Mouse (Mus musculus): ENCODE data around the gene Coro1c.
"Not testable (repeated sequence)": the region's sequence is repeated elsewhere in the genome, so short reads cannot be mapped to it uniquely, and the experiment has no call there.

Coro1c gene

DNA sequence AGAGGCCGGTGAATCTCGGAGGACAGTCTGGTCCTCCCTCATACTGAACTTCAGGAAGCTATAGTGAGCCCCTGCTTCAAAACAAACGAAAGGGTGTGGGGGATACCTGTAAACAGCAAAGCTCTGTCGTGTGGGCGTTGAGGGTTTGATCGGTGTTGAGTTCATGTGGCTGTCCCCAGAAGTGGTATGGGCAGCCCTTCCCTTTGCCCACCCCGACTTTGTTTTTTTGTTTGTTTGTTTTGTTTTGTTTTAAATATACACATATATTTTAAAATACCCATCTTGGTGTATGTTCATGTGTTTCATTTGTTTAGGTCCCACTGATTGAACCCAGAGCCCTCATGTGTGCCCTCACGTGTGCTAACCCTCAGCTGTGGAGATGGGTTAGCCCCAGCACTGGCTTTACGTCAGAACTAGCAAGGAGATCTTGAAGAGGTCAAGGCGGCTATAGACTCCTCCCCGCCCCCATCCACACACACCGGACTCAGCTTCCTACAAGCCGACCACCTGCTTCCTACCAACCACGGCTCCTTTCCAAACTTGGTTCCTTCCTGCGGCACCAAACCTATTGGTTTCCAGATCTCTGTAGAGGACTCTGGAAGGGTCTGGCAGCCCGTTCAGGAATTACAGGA is 75.1 kb downstream of the Coro1c start:
- no peak for ATAC-seq (ENCODE audit: insufficient number of reproducible peaks, low FRiP score, low TSS enrichment)

DNA sequence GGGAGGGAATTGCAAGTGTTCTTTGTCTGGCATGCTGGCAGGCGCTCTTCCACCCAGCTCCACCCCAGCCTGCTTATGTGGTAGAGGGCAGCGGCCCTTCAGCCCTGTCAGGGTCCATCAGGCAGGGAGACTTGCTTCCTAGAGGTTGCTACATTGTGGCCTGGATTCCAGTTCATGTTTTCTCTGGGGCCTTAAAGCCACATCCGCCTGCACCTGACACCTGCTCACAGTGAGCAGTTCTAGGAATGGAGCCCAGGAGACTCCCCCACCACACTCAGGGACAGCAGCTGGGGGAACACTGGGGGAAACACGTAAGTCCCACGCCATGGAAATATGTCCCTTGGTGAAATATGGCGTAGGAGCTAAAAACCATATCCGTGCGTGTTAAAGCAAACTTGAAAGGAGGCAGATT is 76.1 kb downstream of the Coro1c start, which contains the start of gene Selplg:
Gene Selplg, minus strand, starts transcription at position 155 of the 412 bp plus-strand sequence.
- no peak for ATAC-seq (ENCODE audit: insufficient number of reproducible peaks, low FRiP score, low TSS enrichment)

- ATAC-seq (ENCODE audit: insufficient number of reproducible peaks, low FRiP score, low TSS enrichment), result no peak
These were observed 76.8 kb downstream of the Coro1c start for GRCm38 (mm10) chr5:113831741-113832140.

DNA sequence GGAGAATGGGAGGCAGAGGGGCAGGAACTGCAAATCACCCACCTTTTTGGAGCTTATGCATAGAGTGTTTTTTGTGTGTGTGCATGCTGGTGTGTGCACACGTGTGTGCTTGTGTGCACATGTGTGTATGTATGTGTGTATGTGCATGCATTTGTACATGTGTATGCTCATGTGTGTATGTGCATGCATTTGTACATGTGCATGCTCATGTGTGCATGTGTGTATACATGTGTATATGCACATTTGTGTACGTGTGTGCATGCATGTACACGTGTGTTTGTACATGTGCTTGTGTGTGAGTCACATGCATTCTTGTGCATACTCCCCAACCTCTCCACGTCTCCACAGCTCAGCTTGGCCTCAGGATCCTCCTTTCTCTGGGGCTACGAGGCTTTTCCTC is 77.8 kb downstream of the Coro1c start:
- no peak for ATAC-seq (ENCODE audit: insufficient number of reproducible peaks, low FRiP score, low TSS enrichment)

DNA sequence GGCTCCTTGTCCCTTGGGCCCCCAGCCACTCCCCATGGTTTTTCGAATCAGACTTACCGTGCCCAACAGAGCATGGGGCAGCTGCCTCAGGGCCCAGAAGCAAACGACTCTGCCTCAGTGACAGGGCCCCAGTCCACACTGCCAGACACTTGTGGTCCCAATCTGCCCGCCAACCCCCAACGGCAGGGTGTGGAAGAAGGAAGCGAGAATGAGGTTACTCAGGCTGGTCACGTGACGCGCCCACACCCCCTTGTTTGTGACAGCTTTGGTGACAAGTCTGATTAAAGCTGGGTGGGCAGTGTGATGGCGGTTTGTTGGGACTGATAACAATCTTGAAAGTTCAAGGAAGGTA is 78.3 kb downstream of the Coro1c start:
- ATAC-seq (ENCODE audit: insufficient number of reproducible peaks, low FRiP score, low TSS enrichment), result no peak

- ATAC-seq (ENCODE audit: insufficient number of reproducible peaks, low FRiP score, low TSS enrichment), result no peak
These were observed 78.8 kb downstream of the Coro1c start for GRCm38 (mm10) chr5:113829566-113830291.

DNA sequence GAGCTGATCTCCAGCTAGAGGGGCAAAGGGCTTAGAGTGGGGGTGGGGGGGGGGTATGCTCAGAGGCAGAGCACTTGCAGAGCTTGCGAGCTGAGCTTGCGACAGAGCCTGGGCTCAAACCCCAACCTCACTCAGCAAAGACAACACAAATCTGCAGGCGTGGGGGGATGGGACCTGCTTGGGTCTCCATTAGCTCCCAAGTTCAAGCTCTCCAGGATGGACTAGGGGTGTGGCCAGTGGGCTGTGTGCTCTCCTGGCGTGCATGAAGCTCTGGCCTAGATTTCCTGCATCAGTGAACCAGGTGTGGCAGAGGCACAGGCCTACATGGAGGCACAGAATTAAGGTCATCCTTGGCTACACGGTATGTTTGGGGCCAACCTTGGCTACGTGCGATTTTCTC is 80.1 kb downstream of the Coro1c start:
- no peak for ATAC-seq (ENCODE audit: insufficient number of reproducible peaks, low FRiP score, low TSS enrichment)

- no peak for ATAC-seq (ENCODE audit: insufficient number of reproducible peaks, low FRiP score, low TSS enrichment)
These were observed 80.6 kb downstream of the Coro1c start for GRCm38 (mm10) chr5:113827991-113828411.

GRCm38 (mm10) chr5:113826619-113827018 is 81.9 kb downstream of the Coro1c start:
- ATAC-seq (ENCODE audit: insufficient number of reproducible peaks, low FRiP score, low TSS enrichment), result no peak

DNA sequence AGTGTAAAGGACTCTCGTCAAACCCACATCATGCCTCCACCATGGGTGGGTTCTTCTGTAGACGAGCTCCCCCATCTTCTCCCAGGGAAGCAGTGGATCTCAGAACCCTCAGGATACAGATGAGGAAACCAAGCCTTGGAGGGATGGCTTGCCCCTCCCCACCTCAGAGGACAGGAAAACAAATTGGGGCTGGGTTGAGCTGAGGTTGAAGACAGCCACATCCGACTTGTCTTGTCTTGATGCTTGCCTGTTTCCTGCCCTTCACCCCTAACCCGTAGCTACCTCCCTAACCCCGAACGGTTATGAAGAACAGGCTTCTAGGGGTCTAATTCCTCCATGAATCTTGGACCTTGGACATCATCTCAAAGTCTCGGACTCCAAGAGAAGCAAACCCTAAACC is 83.0 kb downstream of the Coro1c start:
- no peak for ATAC-seq (ENCODE audit: insufficient number of reproducible peaks, low FRiP score, low TSS enrichment)

- no peak for ATAC-seq (ENCODE audit: insufficient number of reproducible peaks, low FRiP score, low TSS enrichment)
These were observed 84.3 kb downstream of the Coro1c start for GRCm38 (mm10) chr5:113824228-113824627.

- no peak for ATAC-seq (ENCODE audit: insufficient number of reproducible peaks, low FRiP score, low TSS enrichment)
These were observed 90.0 kb downstream of the Coro1c start for GRCm38 (mm10) chr5:113818572-113818971.

DNA sequence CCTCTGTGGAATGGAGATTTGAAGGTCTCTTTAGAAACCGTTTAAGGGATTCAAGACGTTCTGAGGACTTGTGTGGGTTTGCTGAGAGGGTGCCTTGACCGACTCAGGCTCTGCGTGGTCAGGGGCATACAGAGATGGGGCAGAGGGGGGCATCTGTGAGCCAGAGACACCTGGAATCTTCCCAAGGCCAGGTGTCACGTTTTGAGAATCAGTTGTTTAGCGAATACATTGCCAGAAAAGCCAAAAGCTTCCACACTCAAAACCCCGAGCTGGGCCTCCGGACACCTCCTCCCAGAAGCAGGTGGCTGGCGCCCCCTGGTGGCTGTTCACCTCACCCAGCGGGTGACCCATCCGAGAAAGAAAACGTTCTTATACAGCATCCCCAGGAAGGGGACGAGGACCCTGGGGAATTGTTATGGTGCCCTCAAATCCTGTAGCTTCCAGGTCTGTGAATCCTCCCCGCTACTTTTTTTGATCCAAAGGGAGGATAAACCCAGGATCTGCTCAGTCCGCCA is 92.9 kb downstream of the Coro1c start:
- ATAC-seq (ENCODE audit: insufficient number of reproducible peaks, low FRiP score, low TSS enrichment), result peak; percentile 49; the same call in 1 of the 2 replicates

- ATAC-seq (ENCODE audit: insufficient number of reproducible peaks, low FRiP score, low TSS enrichment), result no peak
These were observed 93.5 kb downstream of the Coro1c start for GRCm38 (mm10) chr5:113815041-113815389.

DNA sequence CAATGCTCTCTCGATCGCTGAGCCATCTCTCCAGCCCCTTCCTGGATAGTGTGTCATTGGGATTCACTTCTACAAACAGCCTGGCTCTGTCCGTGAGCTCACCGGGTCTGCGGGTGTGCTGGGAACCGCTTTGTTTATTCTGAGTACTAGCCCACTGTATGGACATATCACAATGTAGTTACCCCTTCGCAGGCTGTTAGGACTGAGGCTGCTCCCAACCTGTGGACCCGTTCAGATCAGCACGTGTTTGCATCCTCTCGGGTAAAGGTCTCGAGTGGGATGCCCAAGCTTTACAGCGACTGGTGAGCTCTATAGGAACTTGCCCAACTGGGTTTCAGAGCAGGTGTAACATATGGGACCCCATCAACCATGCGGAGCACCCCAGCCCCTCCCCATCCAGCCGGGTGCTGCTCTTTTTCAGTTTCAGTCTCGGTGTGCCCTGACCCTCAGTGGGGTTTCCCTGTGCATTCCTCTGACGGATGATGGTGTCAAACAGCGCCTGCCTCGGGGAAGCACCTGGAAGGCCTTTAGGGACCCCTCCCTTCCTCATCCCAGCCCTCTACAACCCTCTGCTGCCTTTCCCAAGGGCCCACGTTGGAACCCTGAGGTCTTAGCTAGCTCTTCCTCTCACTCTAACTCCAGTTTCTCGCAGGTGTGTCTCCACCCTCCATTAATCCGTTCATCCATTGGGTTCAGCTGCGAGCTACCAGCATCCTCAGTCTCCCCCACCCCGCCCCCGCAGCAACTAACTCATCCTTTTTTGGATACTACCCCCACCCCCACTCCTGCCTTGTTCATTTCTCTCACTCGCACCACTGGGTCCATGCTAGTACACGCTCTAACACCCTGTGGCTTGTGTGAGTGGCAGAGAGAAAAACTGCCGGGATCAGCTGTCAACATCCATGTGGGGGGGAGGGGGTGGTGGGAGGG is 94.2 kb downstream of the Coro1c start:
- no peak for ATAC-seq (ENCODE audit: insufficient number of reproducible peaks, low FRiP score, low TSS enrichment)

- ATAC-seq (ENCODE audit: insufficient number of reproducible peaks, low FRiP score, low TSS enrichment), result no peak
These were observed 95.0 kb downstream of the Coro1c start for GRCm38 (mm10) chr5:113813608-113814007.

DNA sequence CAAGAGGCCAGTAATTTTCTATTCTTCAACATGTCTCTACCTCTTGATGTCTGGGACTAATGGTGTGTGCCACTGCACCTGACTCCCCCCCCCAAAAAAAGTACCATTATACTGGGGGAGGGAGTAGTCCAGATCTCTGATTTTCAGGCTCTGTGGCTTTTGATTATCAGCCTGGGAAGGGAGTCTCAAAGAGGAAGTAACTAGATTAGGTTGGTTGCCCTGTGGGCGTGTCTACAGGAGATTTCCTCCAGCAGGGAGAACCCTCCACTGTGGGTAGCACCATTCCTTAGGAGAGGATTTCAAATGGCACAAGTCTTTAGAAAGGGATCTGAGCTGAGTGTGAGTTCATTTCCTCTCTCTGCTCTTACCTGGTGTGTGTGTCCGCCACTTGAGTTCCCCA is 95.9 kb downstream of the Coro1c start:
- no peak for ATAC-seq (ENCODE audit: insufficient number of reproducible peaks, low FRiP score, low TSS enrichment)

- not testable (repeated sequence) for ATAC-seq (ENCODE audit: insufficient number of reproducible peaks, low FRiP score, low TSS enrichment)
These were observed 96.6 kb downstream of the Coro1c start for GRCm38 (mm10) chr5:113811824-113812420.

DNA sequence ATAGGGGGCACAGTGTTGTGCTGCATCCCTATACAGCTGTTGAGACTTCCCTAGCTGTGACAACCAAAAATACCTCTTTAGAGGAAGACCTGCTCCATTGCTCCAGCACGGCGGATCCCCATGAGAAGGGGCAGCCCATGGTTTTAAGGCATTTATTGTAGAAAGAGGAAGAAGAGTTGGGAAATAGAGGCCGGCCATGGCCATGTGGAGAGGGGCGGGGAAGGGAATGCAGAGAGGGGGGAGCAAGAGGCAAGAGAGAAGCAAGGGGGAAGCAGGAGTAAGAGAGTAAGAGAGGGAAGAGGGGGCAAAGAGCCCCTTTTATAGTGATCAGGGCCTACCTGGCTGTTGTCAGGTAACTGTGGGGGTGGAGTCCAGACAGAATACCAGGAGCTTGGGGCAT is 98.4 kb downstream of the Coro1c start:
- ATAC-seq (ENCODE audit: insufficient number of reproducible peaks, low FRiP score, low TSS enrichment), result no peak

- ATAC-seq (ENCODE audit: insufficient number of reproducible peaks, low FRiP score, low TSS enrichment), result no peak
These were observed 100.4 kb downstream of the Coro1c start for GRCm38 (mm10) chr5:113808177-113808576.
